Mouse (Mus musculus): ENCODE results near the gene Gm12248.
A peak's percentile ranks its signal among the peaks of the same experiment; 100 is the strongest.
"Not testable (repeated sequence)": the region's sequence is repeated elsewhere in the genome, so short reads cannot be mapped to it uniquely, and the experiment has no call there.

Gm12248 gene

DNA sequence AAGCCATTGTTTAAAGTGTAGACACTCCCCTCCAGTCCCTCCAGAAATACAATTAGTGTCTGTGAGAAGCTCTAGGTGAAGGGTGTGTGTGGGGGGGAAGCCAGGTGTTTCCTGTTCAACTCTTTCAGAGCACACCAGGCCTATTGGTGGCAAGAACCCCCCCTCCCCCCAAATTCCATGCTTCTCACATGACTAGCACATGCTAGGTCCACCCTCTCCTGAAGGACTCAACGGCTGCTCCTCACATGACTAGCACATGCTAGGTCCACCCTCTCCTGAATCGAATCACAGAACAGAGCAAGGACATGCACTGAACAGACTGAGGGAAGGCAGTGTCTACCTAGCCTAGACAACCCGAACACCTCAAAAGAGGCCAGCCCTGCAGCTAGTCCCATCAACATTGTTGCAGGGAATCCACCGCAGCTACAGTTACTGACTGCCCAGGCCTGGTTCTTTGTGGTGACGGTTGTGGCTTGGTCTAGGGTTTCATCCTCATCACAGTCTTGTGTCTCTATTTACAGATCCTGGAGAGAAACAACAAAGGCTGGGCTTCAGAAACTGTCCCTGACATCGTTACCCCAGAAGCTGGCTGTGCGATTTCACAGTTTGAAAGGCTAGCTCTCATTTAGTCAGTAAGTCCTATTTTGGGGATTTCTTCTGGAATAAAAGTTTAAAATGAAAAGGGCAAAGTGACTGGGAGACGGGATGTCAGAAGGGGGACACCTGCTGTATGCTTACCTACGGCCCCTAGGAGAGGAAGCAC, 9.8 kb upstream of the Gm12248 start:
- DNase-seq (ENCODE audit: low spot score), result no peak

DNA sequence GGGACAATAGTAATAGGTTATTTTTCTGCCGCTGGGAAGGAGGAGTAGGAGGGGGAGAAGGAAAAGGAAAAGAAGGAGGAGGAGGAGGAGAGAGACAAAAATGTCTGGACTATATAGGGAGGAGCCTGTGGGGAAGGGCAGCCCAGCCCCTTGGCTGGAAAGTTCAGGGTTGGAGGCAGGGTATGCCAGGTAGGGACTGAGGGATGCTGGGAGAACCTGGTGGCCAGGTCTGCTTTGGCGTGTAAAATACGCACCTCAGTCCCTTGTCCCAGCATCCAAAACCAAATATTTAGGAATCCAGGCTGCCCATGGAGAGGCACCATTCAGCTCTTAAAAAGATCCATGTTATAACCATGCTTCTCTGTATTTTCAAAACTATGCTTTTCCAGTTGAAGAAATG, 9.2 kb upstream of the Gm12248 start:
- no peak for DNase-seq (ENCODE audit: low spot score)

DNA sequence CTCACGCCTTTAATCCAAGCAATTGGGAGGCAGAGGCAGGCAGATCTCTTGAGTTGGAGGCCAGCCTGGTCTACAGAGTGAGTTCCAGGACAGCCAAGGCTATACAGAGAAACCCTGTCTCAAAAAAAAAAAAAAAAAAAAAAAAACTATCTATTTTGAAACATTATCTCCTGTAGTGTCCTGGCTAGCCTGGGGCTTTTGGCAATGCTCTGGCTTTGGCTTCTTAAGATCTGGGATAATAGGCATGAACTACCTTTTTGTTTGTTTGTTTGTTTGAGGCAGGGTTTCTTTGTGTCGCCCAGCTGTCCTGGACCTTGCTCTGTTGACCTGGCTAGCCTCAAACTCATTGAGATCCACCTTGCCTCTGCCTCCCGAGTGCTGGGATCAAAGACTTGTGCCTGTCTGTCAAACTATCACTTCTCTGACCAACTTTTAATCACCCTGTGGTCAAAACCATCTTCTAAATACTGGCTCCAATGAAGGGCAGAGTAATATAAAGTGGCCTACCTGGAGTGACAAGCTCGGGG, 8.3 kb upstream of the Gm12248 start:
- no peak for DNase-seq (ENCODE audit: low spot score)

DNA sequence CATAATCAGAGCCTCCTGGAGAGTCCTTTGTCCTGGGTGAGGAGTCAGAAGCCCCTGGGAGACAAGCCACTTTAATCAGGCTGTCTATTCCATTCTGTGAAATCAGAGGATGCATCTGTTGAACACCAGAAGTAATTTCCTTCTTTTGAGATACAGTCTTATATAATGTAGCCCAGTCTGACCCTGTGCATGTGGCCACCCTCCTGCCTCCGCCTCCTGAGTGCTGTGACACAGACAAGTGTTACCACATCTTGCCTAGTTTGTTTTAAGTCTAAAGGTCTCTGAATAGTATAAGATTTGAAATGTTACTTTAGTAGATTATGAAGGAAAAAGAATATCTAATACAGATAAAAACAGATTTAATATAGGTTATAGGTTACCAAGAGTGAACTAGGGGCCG, 7.1 kb upstream of the Gm12248 start:
- no peak for DNase-seq (ENCODE audit: low spot score)

DNA sequence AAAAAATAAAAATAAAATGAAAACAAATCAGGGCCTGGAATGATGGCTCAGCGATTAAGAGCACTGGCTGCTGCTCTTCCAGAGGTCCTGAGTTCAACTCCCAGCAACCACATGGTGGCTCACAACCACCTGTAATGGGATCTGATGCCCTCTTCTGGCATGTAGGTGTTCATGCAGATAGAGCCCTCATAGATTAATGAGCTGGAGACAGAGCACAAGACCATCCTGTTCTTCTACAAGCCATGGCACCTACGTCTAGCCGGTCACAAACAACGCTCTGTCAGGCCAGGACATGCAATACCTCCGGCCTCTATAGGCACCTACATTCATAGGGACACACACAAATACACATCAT, 5.4 kb upstream of the Gm12248 start:
- DNase-seq (ENCODE audit: low spot score), result not testable (repeated sequence)

DNA sequence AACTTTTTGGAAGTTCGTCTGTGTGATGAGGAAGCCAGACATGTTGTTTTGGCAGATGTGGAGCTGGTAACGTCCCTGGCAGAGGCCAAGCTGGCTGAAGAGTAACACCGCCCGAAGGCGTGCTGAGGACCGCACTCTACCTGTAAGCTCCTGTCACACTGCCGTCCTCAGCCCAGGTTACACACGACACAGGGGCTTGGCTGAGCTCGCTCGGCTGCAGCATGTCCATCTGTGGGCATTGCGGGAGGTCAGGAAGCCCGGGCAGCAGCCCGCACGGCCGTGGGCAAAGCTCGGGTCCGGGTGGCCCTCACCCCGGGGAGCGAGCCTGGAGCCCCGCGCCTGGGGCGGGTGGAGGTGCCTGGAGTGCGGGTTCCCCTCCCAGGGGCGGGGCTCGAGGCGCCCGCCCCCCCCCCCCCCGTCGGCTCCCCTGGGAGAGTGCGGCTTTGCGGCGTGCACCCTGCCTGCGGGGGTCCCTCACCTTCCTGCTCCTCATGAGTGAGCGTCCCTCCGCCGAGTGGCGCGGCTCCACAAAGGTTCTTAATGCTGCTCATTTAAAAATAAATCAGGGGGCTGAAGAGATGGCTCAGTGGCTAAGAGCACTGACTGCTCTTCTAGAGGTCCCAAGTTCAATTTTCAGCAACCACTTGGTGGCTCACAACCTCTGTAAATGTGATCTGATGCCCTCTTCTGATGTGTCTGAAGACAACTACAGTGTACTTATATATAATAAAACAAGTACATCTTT, 4.9 kb upstream of the Gm12248 start:
- peak; percentile 47 for DNase-seq (ENCODE audit: low spot score)

DNA sequence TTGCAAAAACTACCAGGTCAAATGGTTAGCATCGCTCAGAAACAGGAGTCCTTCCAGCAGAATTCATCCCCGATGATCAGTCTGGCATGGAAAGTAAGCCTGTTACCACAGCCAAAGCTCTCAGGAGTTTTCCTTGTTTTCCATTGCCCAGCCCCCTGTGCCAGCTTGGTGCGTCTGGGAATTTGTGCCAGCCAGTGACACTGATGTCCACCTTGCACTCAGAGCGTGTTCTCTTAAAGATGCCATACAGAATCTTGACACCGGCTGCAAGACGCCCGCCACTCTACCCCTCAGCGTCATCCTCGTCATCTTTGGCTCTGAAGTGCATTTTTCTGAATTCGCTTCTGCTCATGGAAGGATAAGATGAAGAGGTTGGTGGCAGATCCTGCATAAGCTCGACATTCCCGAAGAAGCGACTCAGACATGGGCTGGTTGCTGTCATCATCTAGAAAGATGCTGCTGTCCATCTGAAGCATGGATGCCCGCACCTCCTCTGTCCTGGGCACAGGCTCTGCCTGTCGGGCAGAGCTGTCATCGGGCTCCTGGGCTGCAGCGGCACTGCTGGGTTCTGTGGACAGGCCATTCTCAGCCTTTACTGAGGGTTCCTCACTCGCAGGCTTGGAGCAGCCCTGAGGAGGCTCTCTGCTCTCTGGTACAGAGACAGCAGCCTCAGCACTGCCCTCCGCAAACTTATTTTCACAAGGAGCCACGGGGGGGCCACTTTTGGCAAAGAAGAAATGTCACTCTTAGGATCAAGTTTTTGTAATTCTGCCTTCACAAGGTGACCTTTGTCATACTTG, 4.1 kb upstream of the Gm12248 start:
- no peak for DNase-seq (ENCODE audit: low spot score)

DNA sequence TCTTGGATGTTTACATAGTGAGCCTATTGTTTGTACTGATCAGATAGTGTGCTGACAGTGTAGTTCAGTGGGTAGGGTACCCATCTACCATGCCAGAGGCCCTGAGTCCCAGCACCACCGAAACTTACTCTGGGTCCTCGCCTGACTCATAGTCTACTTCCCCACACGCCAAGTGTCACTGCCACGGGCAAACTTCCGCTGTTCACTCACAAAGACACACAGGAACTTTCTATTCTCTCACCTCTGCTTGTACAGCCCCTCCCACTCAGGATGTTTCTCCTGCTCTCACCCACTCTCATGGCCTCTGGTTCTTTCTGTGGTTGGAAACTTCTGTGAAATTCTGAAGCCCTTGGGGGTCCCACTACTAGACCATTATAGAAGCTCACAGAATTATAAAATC, 3.2 kb upstream of the Gm12248 start:
- no peak for DNase-seq (ENCODE audit: low spot score)

DNA sequence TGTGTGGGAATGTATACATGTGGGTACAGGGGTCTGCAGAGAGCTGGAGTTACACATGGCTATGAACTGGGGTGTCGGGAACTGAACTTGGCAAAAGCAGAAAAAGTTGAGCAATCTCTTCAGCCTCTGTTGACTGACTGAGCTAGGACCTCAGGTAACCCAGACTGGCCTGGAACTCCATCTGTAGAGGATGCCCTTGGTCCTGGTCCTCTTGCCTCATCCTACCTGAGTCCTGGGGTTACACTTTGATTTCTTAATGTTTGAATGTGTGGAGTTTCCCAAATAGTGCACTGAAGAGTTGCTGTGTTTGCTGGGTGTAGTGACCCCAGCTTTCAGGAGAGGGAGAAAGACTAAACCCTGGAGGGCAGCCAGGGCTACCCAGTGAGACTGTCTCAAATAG, 2.6 kb upstream of the Gm12248 start:
- no peak for DNase-seq (ENCODE audit: low spot score)

DNA sequence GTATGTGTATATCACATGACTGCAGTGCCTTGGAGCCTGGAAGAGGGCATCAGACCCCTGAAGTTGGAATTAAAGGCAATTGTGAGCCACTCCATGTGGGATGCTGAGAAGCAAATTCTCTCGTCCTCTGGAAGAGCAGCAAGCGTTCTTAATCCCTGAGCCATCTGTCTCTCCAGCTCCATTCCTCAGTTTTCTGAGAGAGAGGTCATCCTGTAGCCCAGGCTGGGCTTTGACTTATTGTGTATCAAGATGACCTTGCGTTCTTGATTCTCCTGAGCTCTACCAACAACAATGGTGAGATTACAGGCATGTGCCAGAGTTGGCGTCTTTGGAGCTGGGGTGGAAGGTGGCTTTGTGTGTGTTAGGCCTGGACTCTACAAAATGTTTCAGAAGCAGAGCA, 1.8 kb upstream of the Gm12248 start:
- no peak for DNase-seq (ENCODE audit: low spot score)

DNA sequence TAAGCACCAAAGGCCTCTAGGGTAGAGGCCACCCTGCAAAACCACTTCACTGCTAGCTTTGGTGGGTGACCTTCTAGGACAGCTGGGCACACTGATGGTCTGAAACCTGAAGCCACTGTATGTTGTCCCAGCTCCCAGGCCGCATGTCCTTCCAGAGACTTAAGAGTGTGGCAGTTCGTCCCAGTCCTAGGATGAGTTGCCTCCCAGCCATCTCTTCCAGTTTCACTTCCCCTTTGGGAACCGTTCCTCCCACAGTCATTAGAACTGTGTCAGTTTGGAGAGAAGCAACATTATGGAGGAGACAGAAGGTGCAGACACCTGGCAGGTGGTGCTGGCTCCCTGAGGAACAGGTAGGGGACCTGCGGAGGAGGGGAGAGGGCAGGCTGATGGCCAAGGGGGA, 393 bp downstream of the Gm12248 start:
- DNase-seq (ENCODE audit: low spot score), result no peak

DNA sequence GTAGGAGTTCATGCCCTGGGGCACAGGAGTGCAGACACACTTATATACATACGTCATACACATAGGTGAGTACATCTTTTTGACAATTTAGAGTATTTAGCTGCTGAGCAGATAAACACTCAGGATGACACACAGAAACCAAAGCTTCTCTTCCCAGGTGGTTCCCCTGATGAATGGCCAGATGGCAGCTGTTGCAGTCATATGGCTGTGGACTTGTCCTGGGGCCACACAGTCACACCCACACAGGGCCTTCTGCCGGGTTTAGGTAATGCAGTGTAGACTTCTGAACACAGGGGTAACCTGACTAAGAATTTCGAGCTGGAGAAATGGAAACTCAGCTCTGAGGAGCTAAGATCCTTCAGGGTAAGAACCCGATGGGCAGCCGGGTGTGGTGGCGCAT, 11.2 kb downstream of the Gm12248 start:
- no peak for DNase-seq (ENCODE audit: low spot score)

DNA sequence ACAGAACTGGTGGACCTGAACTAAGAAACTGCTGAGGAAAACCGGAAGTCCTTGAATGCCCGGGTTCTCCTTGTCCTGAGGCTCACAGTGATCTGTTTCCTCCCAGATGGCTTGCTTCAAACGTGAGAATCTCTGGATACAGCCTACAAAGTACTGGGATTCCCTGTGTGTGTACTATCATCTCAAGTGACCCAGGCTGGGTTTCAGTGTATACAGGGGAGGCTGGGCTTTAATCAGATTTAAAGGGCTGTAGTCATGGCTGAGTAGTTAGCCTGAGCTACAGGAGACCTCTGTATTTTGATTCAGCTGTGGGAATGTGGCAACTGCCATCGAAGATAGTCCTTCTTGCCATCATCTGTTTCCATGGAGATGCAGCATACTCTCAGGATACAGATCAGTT, 15.7 kb downstream of the Gm12248 start:
- no peak for DNase-seq (ENCODE audit: low spot score)

DNA sequence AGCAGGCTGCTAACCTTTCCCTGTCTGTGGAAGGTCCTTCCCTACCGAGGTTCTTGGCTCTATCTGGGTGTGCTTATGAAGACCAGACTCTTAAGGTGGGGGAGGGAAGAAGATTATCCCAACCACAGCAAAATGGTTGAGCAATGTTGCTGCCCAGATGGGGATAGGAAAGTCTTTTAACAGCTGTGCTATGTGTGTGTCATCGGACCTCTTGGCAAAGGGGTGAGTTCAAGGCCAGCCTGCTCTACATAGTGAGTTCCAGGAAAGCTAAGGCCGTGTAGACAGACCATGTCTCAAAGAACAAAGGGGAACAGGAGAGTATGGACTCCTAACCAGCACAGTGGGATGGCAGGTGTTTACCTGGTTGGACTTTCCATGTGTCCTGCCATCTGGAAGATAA, 20.0 kb downstream of the Gm12248 start:
- no peak for DNase-seq (ENCODE audit: low spot score)

DNA sequence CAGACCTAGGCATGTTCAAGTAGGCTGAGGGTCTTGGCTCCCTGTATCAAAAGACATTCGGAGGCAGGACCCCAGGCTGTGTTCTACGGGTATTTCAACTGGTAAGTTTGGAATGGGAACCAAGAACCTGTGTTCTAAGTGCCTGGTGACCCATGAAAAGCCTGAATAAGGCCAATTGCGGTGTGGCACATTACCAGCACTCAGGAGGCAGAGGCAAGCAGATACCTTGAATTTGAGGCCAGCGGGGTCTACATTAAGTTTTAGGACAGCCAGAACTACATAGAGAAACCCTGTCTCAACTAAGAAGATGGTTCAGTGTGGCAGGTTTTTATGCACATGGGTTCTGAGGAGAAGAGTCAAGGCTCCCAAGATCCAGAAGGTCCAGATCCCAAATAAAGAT, 27.9 kb downstream of the Gm12248 start:
- DNase-seq (ENCODE audit: low spot score), result no peak

DNA sequence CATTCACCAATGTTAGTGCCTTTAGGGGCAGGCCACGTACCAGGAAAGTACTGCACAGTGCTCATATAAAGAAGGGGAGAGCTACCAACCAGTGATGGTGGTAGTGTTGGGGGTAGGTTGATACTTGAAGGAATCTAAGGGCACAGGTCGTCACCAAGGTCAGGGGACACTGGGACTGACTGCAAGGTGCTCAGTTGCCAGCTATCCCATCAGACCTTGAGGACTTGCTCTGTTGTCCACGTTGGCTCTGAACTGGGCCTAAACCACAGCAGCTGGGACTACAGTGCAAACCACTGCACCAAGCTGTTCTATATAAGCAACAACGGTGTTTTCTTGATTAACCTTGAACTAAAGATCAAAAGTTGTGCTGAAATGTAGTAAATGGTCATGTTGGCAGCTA, 30.3 kb downstream of the Gm12248 start:
- DNase-seq (ENCODE audit: low spot score), result no peak

DNA sequence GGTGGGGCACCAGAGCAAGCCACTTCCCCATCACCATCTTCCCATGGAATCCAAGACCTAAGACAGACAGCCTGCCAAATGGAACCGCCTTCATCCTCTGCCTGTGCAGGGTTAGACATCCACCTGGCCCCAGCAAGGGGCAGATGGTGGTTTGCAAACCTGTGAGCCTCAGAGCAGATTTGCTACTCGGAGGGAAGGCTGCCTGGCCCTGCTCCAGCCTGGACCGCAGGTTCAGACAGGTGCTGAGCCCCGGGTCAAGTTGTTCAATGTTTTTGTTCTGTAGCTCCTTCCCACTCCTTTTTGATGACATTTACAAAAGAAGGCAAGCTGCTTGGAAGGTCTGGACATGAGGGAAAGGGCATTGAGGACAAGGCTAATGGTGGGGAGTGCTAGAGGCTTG, 31.7 kb downstream of the Gm12248 start:
- DNase-seq (ENCODE audit: low spot score), result not testable (repeated sequence)

DNA sequence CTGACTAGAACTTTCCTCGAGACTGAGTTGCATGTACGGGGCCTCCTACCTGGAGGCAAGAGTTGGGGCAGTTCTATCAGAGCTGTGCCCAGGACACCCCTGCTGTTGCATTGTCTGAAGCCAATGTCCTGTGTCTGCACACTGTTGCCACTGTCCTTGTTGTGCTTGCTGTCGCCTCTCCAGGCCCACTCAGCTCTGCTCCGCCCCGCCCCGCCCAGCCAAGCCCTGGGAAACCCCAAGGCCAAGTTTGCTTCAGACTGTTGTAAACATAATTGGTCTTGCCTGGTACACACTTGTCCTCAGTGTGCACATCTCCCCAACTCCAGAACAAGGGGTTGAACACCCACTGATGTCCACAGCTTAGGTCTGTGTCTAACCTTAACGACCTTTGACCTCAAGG, 33.2 kb downstream of the Gm12248 start:
- not testable (repeated sequence) for DNase-seq (ENCODE audit: low spot score)

DNA sequence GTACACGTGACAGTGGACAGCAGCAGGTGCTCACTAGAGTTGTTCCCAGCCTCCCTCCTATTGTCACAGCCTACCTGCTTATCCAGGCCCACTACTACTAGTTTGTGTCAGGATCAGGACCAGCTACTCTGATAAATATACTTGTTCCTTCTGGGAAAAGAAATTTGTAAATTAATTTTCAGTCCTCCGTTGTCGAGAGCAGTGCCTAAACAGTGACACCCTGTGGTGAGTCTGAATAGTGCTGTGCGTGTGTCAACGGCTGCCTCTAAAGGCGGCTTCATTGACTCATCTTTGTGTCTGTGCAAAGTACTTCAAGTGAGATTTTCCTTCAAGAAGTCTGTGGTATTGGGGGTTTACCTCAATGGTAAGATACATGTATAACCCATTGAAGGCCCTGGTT, 35.5 kb downstream of the Gm12248 start:
- peak; percentile 73 for DNase-seq (ENCODE audit: low spot score)

DNA sequence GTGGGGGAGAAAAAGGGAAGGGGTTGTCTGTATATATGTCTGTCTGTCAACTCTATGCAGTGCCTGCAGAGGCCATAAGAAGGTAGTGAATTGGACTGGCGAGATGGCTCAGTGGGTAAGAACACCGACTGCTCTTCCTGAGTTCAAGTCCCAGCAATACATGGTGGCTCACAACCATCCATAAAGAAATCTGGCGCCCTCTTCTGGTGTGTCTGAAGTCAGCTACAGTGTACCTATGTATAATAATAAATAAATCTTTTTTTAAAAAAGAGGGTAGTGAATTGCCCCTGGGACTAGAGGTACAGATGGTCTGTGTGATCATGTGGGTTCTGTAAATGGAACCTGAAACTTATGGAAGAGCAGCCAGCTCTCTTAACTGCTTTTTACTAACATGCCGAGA, 46.5 kb downstream of the Gm12248 start:
- no peak for DNase-seq (ENCODE audit: low spot score)

DNA sequence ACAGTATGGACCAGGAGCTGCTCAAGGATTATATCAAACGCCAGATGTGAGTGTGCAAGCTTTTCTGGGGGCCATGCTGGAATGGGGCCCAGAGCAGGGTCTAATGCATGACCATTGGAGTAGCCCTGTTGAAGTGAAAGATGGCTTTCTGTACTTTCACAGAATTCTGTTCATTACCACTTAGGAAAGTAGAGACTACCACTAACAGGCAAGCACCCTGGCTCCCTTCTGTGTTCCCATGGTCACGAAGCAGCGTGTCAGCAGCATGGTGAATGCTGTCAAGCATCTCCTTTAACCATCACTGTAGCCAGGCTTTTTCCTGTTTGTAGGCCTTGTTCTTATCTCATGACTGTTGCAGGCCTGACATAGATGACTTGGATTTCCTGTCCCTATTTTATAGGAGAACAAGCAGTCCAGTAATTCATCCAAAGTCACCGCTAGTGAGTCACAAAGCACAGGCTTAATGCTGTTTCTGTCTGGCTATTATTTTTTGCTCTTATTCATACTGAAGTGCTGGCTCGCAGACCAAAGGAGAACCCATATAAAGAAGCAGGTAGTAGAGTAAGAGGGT, 50.0 kb downstream of the Gm12248 start:
- DNase-seq (ENCODE audit: low spot score), result no peak

DNA sequence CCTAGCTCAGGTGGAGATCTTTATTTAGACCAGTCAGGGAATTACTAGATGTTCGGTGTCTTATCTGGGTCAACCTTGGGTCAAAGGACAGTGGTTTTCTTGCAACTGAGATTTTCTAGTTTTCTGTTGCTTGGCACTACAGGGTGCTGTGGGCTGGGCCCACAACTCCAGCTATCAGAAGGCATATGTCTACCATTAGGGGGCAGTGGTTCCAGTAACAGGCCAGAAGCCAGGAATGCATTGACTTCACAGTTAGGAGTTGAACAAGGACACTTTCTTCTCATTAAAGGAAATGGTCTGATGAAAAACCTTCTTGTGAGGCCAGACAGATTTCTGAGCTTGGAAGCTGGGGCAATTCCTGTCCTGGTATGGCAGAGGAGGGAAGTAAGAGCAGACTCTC, 53.9 kb downstream of the Gm12248 start:
- no peak for DNase-seq (ENCODE audit: low spot score)

DNA sequence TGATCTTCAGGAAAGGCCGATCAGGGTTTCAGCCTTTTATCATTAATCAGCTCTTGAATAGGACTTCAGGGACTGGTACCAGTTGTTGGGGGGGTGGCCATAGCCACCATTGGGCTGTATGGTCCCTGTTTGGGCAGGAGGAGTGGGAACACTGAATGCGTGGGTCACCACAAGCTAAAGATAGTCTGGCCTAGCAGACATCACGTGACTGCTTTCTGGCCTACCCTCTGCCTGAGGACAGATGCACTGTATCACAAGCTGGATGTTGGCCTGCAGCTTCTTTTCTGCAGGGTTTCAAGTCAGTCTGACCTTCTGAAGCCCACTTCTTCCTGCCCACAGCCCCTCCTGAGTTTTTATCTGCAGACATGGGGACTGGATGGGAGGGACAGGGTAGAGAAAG, 59.3 kb downstream of the Gm12248 start:
- DNase-seq (ENCODE audit: low spot score), result no peak

All from testis, postnatal 10 days (tissue).